Mouse (Mus musculus): ENCODE measurements around the gene 4833427G06Rik. TPM values are rescaled to one million over a fixed set of nuclear protein-coding genes. Genes with fewer than 3 reads are reported as not detected.

The 4833427G06Rik gene
- total and polyA plus RNA-seq, 2 experiments = not detected

DNA sequence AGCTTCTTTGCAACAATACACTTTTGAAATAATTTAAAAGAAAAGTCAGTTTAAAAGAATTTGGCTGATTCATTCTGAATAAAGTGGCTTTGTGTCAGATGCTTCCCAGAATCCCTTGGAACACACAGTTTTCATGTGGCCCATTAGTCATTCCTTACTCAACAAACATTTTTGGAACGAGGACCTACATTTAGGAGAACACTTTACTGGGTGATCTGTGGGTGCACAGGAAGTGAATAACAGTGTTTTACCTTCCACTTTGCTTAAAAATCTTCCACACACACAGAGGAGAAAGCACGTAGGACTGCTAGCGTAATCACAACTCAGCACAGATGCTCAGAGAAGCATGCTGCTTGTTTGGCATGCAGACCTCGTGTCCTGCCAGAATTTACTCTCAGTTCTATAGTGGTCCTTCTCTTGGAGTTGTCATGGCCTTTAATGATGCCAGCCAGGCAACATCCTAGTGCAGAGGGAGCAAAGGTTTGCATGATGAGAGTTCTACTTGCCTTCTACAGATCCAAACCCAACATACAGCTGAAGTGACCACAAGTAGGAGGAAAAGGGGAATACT lies 42.8 kb downstream of the 4833427G06Rik start:
- Histone ChIP-seq H3K36me3 (ENCODE audit: control insufficient read depth, insufficient read depth, low read length) (no peaks in the 10 kb centered on the region), H3K27ac (replicated peaks; ENCODE audit: insufficient read depth, low read depth, low read length) (no peak overlapping the region), H3K4me1 (ENCODE audit: control insufficient read depth, insufficient read depth, low read length) (no peaks in the 10 kb centered on the region), H3K79me2 (ENCODE audit: control insufficient read depth, insufficient read depth, low read length) (no peaks in the 10 kb centered on the region), H3K9ac (ENCODE audit: low read depth, low read length) (no peak overlapping the region), H3K4me3 (ENCODE audit: insufficient read depth, low read depth, low read length) (no peak overlapping the region), H3K27me3 (ENCODE audit: control insufficient read depth, insufficient read depth, low read length) (no peaks in the 10 kb centered on the region)
- WGBS = 68% methylated on average over 4 of the region's 4 CpGs
- no peak for TF ChIP-seq CTCF (IDR thresholded peaks at IDR 0.05; ENCODE audit: low read depth, low read length)
- no peak for TF ChIP-seq POLR2A (IDR thresholded peaks at IDR 0.05; ENCODE audit: extremely low read depth, insufficient read depth, low read length)
- DNase-seq (ENCODE audit: extremely low read depth, low read depth, low spot score) = no peak

- Histone ChIP-seq H3K36me3 (ENCODE audit: control insufficient read depth, insufficient read depth, low read length) (no peaks in the 10 kb centered on the region), H3K4me1 (ENCODE audit: control insufficient read depth, insufficient read depth, low read length) (no peaks in the 10 kb centered on the region), H3K79me2 (ENCODE audit: control insufficient read depth, insufficient read depth, low read length) (no peaks in the 10 kb centered on the region), H3K9ac (ENCODE audit: low read depth, low read length) (no peak overlapping the region), H3K27ac (replicated peaks; ENCODE audit: insufficient read depth, low read depth, low read length) (0 out of 2 replicates have a peak overlapping the region, but pooled peaks have one; percentile 16), H3K4me3 (ENCODE audit: insufficient read depth, low read depth, low read length) (no peak overlapping the region), H3K27me3 (ENCODE audit: control insufficient read depth, insufficient read depth, low read length) (no peaks in the 10 kb centered on the region)
- no peak for TF ChIP-seq CTCF (IDR thresholded peaks at IDR 0.05; ENCODE audit: low read depth, low read length)
- no peak for TF ChIP-seq POLR2A (IDR thresholded peaks at IDR 0.05; ENCODE audit: extremely low read depth, insufficient read depth, low read length)
- DNase-seq (ENCODE audit: extremely low read depth, low read depth, low spot score) = no peak
- WGBS = 65% methylated on average over 3 of the region's 3 CpGs
Observed at GRCm38 (mm10) chr9:51056360-51057324, 45.2 kb downstream of the 4833427G06Rik start.

DNA sequence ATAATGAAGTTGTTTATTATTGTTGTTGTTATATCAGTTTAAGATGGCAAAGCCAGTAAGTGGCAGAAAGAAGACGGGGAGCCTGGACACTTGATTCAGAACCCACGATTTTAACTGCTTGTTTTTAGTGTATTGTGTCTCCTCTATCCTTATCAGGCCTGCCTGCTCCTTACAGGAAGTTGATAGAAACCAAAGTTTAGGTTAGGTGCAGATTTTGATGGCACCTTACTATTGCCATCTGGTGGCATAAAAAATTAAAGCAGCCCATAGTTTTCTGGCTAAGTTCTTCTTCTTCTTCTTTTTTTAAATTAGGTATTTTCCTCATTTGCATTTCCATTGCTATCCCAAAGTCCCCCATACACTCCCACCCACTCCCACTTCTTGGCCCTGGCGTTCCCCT lies 49.7 kb downstream of the 4833427G06Rik start:
- WGBS = 52% methylated on average over 3 of the region's 3 CpGs
- TF ChIP-seq CTCF (IDR thresholded peaks at IDR 0.05; ENCODE audit: low read depth, low read length) (no peak), POLR2A (IDR thresholded peaks at IDR 0.05; ENCODE audit: extremely low read depth, insufficient read depth, low read length) (no peak)
- Histone ChIP-seq H3K4me1 (ENCODE audit: control insufficient read depth, insufficient read depth, low read length) (no peaks in the 10 kb centered on the region), H3K4me3 (ENCODE audit: insufficient read depth, low read depth, low read length) (no peak overlapping the region), H3K79me2 (ENCODE audit: control insufficient read depth, insufficient read depth, low read length) (no peaks in the 10 kb centered on the region), H3K27me3 (ENCODE audit: control insufficient read depth, insufficient read depth, low read length) (no peaks in the 10 kb centered on the region), H3K9ac (ENCODE audit: low read depth, low read length) (no peak overlapping the region), H3K27ac (replicated peaks; ENCODE audit: insufficient read depth, low read depth, low read length) (no peak overlapping the region), H3K36me3 (ENCODE audit: control insufficient read depth, insufficient read depth, low read length) (no peaks in the 10 kb centered on the region)
- DNase-seq (ENCODE audit: extremely low read depth, low read depth, low spot score) = no peak

- Histone ChIP-seq H3K27me3 (ENCODE audit: control insufficient read depth, insufficient read depth, low read length) (no peaks in the 10 kb centered on the region), H3K27ac (replicated peaks; ENCODE audit: insufficient read depth, low read depth, low read length) (no peak overlapping the region), H3K4me3 (ENCODE audit: insufficient read depth, low read depth, low read length) (no peak overlapping the region), H3K9ac (ENCODE audit: low read depth, low read length) (no peak overlapping the region), H3K4me1 (ENCODE audit: control insufficient read depth, insufficient read depth, low read length) (no peaks in the 10 kb centered on the region), H3K79me2 (ENCODE audit: control insufficient read depth, insufficient read depth, low read length) (no peaks in the 10 kb centered on the region), H3K36me3 (ENCODE audit: control insufficient read depth, insufficient read depth, low read length) (no peaks in the 10 kb centered on the region)
- DNase-seq (ENCODE audit: extremely low read depth, low read depth, low spot score) = no peak
- no peak for TF ChIP-seq POLR2A (IDR thresholded peaks at IDR 0.05; ENCODE audit: extremely low read depth, insufficient read depth, low read length)
- no peak for TF ChIP-seq CTCF (IDR thresholded peaks at IDR 0.05; ENCODE audit: low read depth, low read length)
- 80% methylated on average over 6 of the region's 6 CpGs for WGBS
Observed at GRCm38 (mm10) chr9:51042136-51042535, 59.7 kb downstream of the 4833427G06Rik start.

DNA sequence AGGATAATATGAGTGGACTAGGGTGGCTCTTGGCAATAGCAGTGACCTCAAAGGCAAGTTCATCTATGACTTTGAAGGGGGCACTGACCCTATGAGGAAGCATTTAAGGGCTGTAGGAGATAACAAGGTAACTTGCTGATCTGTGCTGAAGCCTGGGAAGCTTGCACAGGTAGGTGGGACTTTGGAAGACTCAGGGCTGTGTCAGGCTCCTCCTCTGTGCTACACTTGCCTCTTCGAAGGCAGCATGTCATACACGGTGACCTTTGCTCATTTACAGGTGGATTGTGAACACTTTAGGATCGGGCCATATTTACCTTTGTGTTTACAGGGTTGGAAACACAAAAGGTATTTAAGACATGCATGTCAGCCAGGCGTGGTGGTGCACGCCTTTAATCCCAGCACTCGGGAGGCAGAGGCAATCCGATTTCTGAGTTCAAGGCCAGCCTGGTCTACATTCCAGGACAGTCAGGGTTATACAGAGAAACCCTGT lies 60.3 kb downstream of the 4833427G06Rik start:
- Histone ChIP-seq H3K9ac (ENCODE audit: low read depth, low read length) (no peak overlapping the region), H3K36me3 (ENCODE audit: control insufficient read depth, insufficient read depth, low read length) (no peaks in the 10 kb centered on the region)
- no peak for DNase-seq (ENCODE audit: extremely low read depth, low read depth, low spot score)

More for the DNA sequence above, 60.3 kb downstream of the 4833427G06Rik start:
- WGBS = 74% methylated on average over 7 of the region's 7 CpGs
- no peaks in the 10 kb centered on the region for H3K27me3 ChIP-seq (ENCODE audit: control insufficient read depth, insufficient read depth, low read length)
- TF ChIP-seq POLR2A (IDR thresholded peaks at IDR 0.05; ENCODE audit: extremely low read depth, insufficient read depth, low read length) (no peak), CTCF (IDR thresholded peaks at IDR 0.05; ENCODE audit: low read depth, low read length) (no peak)
- H3K79me2 ChIP-seq (ENCODE audit: control insufficient read depth, insufficient read depth, low read length) = no peaks in the 10 kb centered on the region
- H3K27ac ChIP-seq (replicated peaks; ENCODE audit: insufficient read depth, low read depth, low read length) = no peak overlapping the region
- no peak overlapping the region for H3K4me3 ChIP-seq (ENCODE audit: insufficient read depth, low read depth, low read length)
- no peaks in the 10 kb centered on the region for H3K4me1 ChIP-seq (ENCODE audit: control insufficient read depth, insufficient read depth, low read length)
